Mouse (Mus musculus) gastrocnemius, postnatal 14 days (tissue): ENCODE measurements around the gene Calr. TPM values are rescaled to one million over a fixed set of nuclear protein-coding genes. Genes with fewer than 3 reads are reported as not detected.
A peak's percentile ranks its signal among the peaks of the same experiment; 100 is the strongest.

ENCODE experiments used
- DNase-seq: peaks from one replicate; pipeline ENCODE4 v3.0.0; 2021; ENCODE audit warnings: mixed read lengths
- intact Hi-C: fragments of 180-260 bp; cut with DNase I; formaldehyde crosslinking; loops from one replicate; pipeline ENCODE4 v1.15.1; 2025; ENCODE audit warnings: low total_unique reads
- long read RNA-seq, 2 experiments: library from polyadenylated mRNA; stranded (forward); transcript quantifications; one replicate each; pipeline ENCODE4 v2.0.0; 2021
- total RNA-seq, 2 experiments: library from RNA; stranded (reverse); gene quantifications; 2 replicates each; pipeline ENCODE4 v1.2.3; 2021

Calr gene
- total RNA-seq = 100 to 1,000 TPM; 197 to 229 TPM
- long read RNA-seq, experiment 1, transcript Calr-201 (9 exons, 2,184 nt) = major isoform, 27 of 36 reads
- long read RNA-seq, experiment 1, partial matches to known transcripts = 2 of 36 reads
- long read RNA-seq, experiment 1, other reads (novel, unspliced or antisense) = 5 of 36 reads
- long read RNA-seq, experiment 2, transcript Calr-201 (9 exons, 2,184 nt) = major isoform, 34 of 41 reads
- long read RNA-seq, experiment 2, partial matches to known transcripts = 3 of 41 reads
- long read RNA-seq, experiment 2, other reads (novel, unspliced or antisense) = 4 of 41 reads

DNA sequence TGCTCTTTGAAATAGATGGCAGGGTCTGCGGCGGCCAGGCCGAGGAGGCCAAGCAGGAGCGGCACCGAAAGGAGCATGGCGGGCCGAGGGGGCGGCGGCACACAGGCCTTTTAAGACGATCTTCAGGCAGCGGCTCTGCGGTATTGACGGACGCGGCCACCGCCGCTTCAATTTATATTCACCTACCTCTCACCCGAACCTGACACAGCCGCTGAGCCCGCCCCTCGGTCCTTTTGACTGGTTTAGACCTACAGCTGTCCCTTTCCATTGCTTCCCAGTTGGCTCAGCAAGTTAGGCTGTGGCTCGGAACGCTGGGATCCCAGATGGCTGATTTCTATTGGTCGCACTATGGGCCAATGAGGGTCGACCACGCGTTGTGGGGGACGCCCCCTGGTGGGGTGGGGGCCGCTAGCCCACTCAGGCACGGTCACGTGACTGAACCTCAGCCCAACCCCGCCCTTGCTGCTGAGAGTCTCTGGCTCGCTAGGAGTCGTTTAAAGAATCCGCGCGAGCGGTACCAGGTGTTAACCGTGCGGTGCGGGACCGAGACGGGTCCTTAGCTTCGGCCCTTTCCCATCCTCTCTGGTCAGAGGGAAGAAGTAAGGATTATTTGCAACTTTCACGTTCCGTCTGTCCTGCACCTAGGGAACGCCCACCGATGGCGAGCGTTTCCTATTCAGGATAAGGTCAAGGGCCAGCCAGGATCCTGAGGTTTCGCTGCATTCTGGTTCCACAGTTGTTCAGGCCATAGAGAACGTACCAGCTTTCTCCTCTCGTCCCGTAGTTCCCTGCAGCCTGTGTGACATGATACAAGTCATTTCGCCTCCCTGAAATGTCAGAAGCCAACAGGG, at the start of gene Calr:
TSS of gene Calr (minus strand) at position 213 of the 851 bp plus-strand sequence.
- intact Hi-C loops = no loop called here
- peak; percentile 99 for DNase-seq

DNA sequence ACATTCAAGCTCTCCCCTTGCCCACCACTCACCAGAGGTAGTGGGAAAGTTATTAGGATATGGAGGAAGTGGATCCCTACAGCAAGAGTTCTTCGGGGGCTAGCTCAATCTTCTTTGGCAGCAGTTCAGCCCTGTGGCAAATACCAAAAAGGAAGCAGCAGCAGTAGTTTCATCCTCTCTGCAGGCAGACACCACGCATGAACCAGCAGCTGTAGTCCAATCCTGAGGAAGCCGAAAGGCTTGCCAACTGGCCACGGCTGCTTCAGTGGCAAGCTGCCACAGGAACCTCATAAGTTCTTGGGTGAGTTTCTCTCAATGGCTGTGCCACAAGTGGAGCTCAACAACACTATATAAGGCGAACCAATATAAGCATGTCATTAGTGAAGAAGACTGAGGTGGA, 49.2 kb upstream of the Calr start:
- intact Hi-C loops = no loop called here
- DNase-seq = no peak

DNA sequence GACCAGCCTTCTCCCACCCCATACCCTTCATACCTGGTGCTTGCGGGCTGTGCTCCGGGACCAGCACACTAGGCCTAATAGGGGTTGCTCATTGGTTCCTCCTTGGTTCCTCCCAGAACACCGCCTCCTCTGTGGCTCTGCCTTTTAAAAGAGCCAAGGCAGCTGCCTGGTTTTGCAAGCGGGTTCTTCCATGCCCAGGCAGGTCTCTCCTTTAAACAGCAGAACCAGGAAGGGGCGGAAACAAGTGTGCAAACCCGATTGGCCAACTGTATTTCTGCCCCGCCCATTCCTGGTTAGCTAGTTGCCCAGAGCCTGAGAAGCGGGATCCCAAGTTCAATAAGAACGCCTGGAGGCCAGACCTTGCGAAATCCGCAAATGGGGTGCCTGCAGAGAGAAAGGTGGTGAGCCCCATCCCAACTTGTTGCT, 47.0 kb upstream of the Calr start, which contains the start of gene Gcdh:
TSS of gene Gcdh (minus strand) at position 213 of the 426 bp plus-strand sequence.
- DNase-seq = peak; percentile 88
- intact Hi-C loops = loop anchor here (5.0 kb wide), 1 partner anchor 41 kb away; no protein-coding TSS in a partner anchor

DNA sequence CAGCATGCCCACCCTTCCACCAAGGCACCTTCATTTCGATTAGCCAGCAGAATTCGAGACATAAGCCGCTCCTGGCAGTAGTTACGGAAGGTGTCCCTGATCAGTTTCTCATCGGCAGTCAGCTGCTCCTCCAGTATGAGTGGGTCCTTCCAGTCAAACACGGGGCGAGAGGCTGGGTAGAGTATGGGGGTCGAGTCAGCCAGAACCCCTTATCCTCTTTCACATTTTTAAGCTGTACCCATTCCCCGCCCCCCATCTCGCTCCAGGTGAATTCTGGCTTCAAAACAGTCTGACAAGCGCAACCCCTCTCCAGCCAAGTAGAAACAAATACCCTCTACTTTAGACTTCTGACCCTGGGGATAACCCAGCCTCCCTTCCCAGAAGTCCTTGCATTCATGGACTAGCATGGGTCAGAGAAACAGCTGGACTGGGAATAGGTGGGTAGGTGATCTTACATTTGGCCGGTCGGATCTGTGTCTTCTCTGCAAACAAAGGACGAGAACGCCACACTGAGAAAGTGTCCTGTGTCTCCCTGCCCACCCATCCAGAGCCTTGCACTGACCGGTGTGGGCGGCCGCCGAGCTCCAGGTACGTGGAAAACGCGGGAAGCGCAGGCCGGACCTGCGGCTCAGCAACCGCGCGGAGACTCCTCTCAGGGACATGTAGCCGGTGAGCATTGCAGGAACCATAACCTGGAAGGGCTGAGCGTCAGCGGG, 46.4 kb upstream of the Calr start:
- intact Hi-C loops = loop anchor here (5.0 kb wide), 1 partner anchor 41 kb away; no protein-coding TSS in a partner anchor
- no peak for DNase-seq

DNA sequence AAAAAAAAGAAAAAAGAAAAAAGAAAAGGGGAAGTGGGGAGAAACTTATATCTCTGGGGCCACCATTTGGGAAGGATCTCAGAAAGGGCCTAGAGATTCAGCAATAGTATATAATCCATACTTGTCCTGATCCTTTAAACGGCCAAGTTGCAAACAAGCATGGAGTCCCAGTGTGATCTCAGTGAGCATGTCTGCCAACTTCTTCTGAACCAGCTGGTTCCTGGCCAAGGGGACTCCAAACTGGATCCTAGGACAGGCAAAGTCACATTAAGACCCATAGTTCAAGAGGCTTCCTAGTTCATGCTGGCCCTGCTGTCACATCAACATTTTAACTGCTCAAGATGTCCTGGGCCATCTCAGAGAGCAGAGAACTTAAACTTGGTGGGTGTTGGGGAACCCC, 42.4 kb upstream of the Calr start:
- no peak for DNase-seq
- intact Hi-C loops = no loop called here

DNA sequence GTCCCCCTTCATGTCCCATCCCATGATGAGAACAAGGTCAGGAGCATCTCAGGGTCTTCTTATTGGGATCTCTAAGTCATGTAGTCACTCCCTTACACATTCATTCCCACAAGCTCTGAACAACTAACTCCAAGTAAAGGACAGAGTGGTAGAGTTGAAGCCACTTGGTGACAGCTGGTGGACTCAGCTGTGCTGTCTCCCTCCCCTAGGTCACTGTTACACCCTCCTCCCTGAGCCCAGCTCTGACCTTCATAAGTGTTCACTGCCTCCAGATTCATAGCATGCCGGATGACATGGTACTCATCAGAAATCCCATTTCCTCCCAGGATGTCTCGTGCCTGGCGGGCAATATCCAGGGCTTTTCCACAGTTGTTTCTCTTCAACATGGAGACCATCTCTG, 41.5 kb upstream of the Calr start:
- intact Hi-C loops = no loop called here

DNA sequence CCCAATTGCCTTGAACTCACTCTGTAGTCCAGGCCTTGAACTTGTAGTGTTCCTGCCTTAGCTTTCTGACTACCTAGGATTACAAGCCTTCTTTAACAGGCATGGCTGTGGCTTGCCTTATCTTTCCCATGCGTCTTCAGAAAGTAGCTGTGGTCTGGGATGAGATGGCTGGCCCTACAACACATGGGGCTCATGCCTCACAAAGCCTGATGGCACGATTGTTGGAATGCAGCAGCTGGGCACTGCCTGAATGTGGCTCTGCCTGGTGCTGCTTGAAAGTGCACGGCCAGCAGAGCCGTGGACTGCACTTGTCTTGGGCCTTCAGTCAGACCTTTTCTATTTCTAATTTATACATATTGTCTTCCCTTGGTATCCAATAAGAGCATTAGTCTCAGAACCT, 38.0 kb upstream of the Calr start:
- no peak for DNase-seq
- intact Hi-C loops = no loop called here

More for the DNA sequence above, 41.5 kb upstream of the Calr start:
- DNase-seq = no peak

DNA sequence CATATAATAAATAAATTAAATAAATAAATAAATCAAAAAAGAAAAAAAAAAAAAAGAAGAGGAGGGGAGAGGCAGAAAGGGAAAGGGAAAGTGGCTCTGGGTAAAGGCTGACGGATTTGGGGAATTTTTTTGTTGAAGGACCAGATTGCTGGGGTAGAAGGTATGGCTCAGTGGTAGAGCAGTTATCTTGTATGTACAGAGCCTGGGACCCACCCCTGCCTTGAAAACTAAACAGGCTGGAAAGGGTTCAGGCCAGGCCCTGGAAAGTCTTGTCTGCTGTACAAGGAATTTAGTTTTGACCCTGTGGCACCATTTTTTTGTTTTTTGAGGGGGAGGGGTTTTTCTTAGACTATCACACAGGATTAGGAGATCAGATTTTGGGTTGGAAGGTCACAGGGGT, 32.2 kb upstream of the Calr start:
- no peak for DNase-seq
- intact Hi-C loops = no loop called here

DNA sequence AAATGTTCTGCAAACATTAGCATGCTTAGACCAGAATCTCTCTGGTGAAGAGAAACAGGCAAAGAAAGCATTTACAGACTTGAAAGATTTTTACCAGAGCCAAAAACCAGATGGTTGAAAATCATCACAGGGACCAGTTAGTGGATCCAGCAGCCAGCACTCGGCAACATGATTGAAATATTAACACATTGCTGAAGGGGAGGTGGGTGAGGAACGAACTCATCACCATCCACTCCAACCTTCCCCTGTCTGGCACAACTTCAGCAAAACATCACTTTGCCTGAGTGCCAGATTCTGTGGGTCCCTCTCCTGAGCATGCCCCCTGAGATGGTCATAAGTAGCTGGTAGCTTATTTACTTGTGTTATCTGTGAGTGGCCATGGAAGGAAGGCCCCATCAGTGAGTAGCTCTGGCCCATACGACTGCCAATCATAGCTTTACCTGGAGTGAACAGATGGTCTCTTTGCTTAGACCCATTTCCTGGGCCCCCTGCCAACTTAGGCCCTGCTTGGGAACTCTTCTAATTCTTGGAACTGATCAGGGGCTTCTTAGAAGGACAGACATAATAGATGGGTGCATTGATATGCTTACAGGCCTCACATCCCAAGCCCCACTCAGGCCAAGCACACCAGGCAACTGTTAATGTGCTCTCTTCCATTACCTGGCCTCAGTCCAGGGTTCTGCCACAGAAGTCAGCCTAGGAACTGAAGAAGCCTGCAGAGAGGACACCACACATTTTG, 30.7 kb upstream of the Calr start:
- intact Hi-C loops = no loop called here
- no peak for DNase-seq

DNA sequence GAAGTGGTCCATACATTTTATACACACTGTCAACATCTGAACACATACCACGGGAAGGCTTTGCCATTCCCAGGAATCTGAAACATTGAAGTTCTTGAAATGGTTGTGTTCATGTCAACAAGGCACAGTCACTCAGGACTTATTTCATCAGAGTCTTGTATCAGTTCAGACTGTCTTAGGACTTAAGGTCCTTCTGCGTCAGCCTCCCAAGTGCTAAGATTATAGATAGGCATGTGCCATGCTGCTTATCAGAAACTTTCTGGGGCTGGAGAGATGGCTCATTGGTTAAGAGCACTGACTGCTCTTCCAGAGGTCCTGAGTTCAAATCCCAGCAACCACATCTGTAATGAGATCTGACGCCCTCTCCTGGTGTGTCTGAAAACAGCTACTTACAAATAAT, 27.6 kb upstream of the Calr start:
- intact Hi-C loops = no loop called here
- DNase-seq = no peak

DNA sequence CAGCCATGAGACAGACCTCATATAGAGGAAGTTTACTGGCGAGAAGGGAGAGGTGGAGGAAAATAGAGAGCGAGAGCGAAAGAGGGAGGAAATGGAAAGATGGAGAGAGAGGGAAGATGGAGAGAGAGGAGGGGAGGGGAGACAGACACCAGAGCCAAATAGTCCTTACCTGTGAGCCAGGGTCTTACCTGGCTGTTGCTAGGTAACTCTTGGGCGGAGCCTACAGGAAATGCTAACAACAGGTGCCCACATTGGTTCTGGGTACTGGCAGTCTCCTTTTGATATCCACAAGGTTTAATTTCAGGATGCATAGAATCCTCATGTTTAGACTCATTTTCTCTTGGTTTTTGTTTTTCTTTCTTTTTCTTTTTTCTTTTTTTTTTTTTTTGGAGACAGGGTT, 26.3 kb upstream of the Calr start:
- no peak for DNase-seq
- intact Hi-C loops = no loop called here

DNA sequence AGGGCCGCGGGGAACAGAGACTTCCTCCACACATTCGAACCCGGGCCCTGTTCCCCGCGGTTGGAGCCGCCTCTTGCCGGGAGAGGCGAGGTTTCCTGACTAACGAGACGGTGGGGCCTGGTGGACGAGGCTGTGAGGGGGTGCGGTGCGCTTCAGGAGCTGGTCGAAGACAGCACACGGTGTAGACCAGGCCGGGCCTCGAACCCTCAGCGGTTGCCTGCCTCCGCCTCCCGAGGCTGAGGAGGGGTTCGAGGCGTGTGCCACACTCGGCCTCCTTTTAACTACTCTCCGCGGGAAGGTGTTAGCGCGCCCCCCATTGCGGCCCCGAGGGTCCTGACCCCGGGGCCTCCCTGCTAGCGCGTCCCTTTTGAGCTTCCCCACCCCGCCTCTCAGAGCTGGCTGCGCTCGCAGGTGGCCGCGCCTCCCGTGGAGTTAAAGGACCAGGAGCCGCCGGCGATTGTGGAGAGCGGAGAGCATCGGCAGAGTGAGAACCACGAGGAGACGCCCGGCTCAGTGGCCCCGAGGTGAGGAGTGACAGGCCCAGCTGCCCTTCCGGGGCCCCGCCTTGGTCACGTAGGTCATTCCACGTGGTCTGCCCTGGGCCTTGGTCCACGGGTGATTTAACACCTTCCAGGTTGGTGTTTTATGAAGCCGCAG, 25.7 kb upstream of the Calr start:
- peak; percentile 38 for DNase-seq
- intact Hi-C loops = no loop called here

DNA sequence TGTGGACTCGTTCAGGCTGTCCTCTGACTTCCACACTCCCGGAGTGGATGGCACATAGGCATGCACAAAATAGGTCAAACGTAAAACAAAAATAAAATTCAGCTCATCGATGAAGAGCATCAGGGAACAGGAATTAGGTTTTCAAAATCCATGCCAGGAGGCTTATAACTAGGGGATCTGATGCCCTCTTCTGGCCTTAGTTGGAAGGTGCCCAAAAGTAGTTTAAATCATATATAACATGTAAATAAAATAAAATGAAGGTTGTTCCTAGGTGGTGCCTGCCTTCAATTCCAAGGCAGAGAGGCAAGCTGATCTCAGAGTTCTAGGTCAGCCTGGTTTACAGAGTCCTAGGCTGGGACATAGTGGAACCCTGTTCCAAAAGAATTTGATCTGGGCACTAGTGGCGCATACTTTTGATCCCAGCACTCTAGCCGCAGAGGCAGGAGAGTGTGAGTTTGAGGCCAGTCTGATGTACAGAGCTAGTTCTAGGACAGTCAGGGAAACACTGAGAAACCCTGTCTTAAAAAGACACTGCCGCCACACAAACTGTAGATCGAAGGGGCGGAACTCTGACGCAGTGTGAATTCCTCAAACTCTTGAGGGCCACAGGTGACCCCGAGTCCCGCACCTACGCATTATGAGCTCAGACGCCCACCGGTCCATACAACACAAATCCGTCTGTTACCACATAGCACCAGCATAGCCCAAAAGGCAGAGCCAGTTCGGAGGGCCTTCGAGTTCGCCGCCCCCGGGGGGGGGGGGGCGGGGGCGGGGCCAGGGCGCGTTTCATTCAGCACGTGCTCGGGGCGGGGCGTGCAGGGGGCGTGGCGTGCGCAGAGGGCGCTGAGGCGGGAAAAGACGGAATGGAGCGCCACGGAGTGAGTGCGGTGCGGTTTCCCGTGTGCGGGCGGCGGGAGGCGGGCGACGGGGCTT, 24.9 kb upstream of the Calr start, which contains the start of gene Syce2:
TSS of gene Syce2 (plus strand) at position 736 of the 933 bp plus-strand sequence.
- DNase-seq = peak; percentile 80
- intact Hi-C loops = no loop called here

DNA sequence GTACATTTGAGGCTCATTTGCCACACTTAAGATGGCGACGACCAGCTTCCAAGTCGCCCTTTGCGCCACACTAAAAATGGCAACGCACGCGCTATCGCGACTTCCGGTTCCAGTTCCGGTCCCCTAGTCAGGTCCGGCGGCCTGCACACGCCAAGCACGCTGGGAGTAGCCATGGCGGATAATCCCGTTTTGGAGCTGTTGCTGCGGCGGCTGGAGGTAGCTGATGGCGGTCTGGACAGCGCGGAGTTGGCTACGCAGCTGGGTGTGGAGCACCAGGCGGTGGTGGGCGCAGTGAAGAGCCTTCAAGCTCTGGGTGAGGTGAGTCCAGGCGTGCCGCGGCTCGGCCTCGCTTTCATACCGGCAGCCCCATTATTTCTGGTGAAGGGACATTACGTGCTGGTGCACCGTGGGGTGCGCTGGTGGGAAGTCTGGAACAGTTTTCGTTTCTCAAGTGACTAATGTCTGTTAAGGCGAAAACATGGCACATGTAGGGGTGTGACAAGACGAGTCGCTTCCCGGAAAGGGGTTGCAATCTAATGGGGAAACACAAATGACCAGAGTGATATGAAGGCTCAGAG, 10.2 kb upstream of the Calr start, which contains the start of gene Farsa:
TSS of gene Farsa (plus strand) at position 126 of the 578 bp plus-strand sequence.
- peak; percentile 92 for DNase-seq
- intact Hi-C loops = no loop called here

DNA sequence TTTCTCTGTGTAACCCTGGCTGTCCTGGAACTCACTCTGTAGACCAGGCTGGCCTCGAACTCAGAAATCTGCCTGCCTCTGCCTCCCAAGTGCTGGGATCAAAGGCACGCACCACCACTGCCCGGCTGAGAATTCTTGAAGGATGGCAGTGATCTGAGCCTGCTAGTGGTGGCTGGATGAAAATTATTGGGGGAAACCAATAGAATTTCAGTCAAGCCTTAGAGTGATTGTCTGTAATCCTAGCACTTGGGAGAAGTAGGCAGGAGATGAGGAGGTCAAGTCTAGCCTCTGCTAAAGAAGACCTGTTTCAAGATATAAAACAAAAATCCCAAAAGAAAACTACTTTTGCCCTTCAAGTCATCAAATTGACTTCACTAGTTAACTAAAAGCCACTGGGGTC, 9.7 kb upstream of the Calr start:
- intact Hi-C loops = no loop called here
- no peak for DNase-seq

DNA sequence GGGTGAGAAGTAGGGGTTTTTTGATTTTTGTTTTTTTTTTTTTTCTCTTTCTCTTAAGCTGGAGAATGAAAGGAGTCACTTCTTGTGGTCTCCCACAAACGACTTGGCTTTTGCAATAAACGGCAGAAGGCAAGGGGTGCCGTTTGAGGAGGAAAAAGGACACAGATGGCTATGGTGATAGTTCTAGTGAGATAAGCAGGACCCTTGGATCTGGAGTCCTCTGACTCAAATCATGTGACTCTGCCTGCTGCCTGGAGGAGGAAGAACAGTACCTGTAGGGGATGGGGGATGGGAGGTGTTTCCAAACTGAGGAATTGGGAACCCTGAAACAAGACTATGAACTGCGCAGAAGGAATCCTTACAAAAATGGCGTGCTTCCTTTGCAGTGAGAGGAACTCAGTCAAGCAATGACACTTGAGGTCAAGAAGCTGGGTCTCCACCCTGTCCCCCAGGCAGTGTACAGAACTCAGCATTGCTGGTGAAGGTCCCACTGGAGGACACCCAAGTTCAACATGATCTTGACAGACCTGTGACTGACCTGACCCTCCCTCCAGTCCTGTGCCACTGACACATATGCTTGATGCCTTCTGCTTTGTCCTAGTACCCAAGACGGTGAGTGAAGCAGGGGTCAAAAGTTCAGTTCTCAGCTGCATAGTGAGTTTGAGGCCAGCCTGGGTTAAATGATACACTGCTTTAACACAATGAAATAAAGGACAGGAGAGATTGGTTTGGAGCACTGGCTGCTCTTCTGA, 1.1 kb upstream of the Calr start:
- intact Hi-C loops = no loop called here
- no peak for DNase-seq
